Mouse (Mus musculus) MEL (cell line): ENCODE measurements around the gene BC051142. TPM values are rescaled to one million over a fixed set of nuclear protein-coding genes. Genes with fewer than 3 reads are reported as not detected.

Experiments used
- DNase-seq: peaks from one replicate; pipeline ENCODE4 v3.0.0; 2011; ENCODE audit warnings: low read depth, low spot score
- H3K27ac ChIP-seq: 2 replicates; pipeline ENCODE4 v1.5.1; 2012; ENCODE audit warnings: low read depth, mild to moderate bottlenecking, control low read depth, low read length, moderate library complexity; ENCODE audit not compliant: control insufficient read depth
- H3K27me3 ChIP-seq, 2 experiments: fragments of 150-350 bp in 1 of 2; sonication (generic) in 1 of 2; 2 replicates each; pipeline ENCODE4 v1.6.1; 2012; ENCODE audit warnings: low read length in 2 of 2, mild to moderate bottlenecking in 2 of 2, improper control_type of control experiment in 1 of 2, moderate library complexity in 1 of 2; ENCODE audit not compliant: insufficient read depth in 2 of 2, control insufficient read depth in 1 of 2
- H3K36me3 ChIP-seq, 2 experiments: 2 replicates each; pipeline ENCODE4 v1.6.1; 2012 to 2014; ENCODE audit warnings: low read length in 2 of 2, improper control_type of control experiment in 1 of 2, inconsistent platforms in 1 of 2, mild to moderate bottlenecking in 1 of 2; ENCODE audit not compliant: insufficient read depth in 2 of 2, control insufficient read depth in 1 of 2
- H3K4me1 ChIP-seq, 2 experiments: fragments of 150-350 bp in 1 of 2; sonication (generic) in 1 of 2; 2 replicates each; pipeline ENCODE4 v1.6.1; 2012; ENCODE audit warnings: low read length in 2 of 2, improper control_type of control experiment in 1 of 2, mild to moderate bottlenecking in 1 of 2; ENCODE audit not compliant: insufficient read depth in 2 of 2, control insufficient read depth in 1 of 2
- H3K4me3 ChIP-seq, 2 experiments: fragments of 150-350 bp in 1 of 2; sonication (generic) in 1 of 2; 2 replicates each; pipeline ENCODE4 v1.5.1; 2012; ENCODE audit warnings: low read depth in 2 of 2, low read length in 2 of 2, mild to moderate bottlenecking in 2 of 2, moderate library complexity in 2 of 2, control low read depth in 1 of 2, improper control_type of control experiment in 1 of 2; ENCODE audit not compliant: control insufficient read depth in 1 of 2, insufficient read depth in 1 of 2
- H3K79me2 ChIP-seq: 2 replicates; pipeline ENCODE4 v1.6.1; 2012; ENCODE audit warnings: mild to moderate bottlenecking, low read length, moderate library complexity; ENCODE audit not compliant: control insufficient read depth, poor library complexity, insufficient read depth
- H3K9ac ChIP-seq: 2 replicates; pipeline ENCODE4 v1.6.1; 2012; ENCODE audit warnings: low read depth, mild to moderate bottlenecking, control low read depth, low read length, moderate library complexity; ENCODE audit not compliant: control insufficient read depth, poor library complexity, severe bottlenecking
- H3K9me3 ChIP-seq: fragments of 150-350 bp; sonication (generic); replicated peaks from 2 replicates; pipeline ENCODE4 v1.6.1; 2012; ENCODE audit warnings: mild to moderate bottlenecking, low read length, improper control_type of control experiment, moderate library complexity; ENCODE audit not compliant: insufficient read depth
- CTCF ChIP-seq, 3 experiments: IDR thresholded peaks in 2 of 3; conservative IDR thresholded peaks in 1 of 3; 2 replicates each; pipeline ENCODE4 v1.5.1; 2011 to 2012; ENCODE audit warnings: low read length in 3 of 3, low read depth in 2 of 3, mild to moderate bottlenecking in 2 of 3, improper control_type of control experiment in 1 of 3, inconsistent platforms in 1 of 3, mixed read lengths in 1 of 3, moderate library complexity in 1 of 3; ENCODE audit not compliant: control insufficient read depth in 1 of 3, insufficient read depth in 1 of 3, poor library complexity in 1 of 3, severe bottlenecking in 1 of 3
- E2F4 ChIP-seq: IDR thresholded peaks from 2 replicates; pipeline ENCODE4 v1.6.1; 2011; ENCODE audit warnings: low read depth, low read length, improper control_type of control experiment, borderline replicate concordance
- EP300 ChIP-seq, 2 experiments: IDR thresholded peaks; 2 replicates each; pipeline ENCODE4 v1.6.1; 2011; ENCODE audit warnings: improper control_type of control experiment in 2 of 2, low read length in 2 of 2, low read depth in 1 of 2, mild to moderate bottlenecking in 1 of 2
- GABPA ChIP-seq: IDR thresholded peaks from 2 replicates; pipeline ENCODE4 v1.6.1; 2012; ENCODE audit warnings: low read depth, mild to moderate bottlenecking, inconsistent platforms, low read length, improper control_type of control experiment, moderate library complexity
- GATA1 ChIP-seq: IDR thresholded peaks from 2 replicates; pipeline ENCODE4 v1.6.1; 2011; ENCODE audit warnings: low read depth, low read length, improper control_type of control experiment
- JUND ChIP-seq: IDR thresholded peaks from 2 replicates; pipeline ENCODE4 v1.6.1; 2011; ENCODE audit warnings: low read depth, mild to moderate bottlenecking, improper control_type of control experiment, low read length
- MAX ChIP-seq: IDR thresholded peaks from 2 replicates; pipeline ENCODE4 v1.6.1; 2011; ENCODE audit warnings: low read length, improper control_type of control experiment
- POLR2AphosphoS2 ChIP-seq: IDR thresholded peaks from 2 replicates; pipeline ENCODE4 v1.6.1; 2011; ENCODE audit warnings: low read length, improper control_type of control experiment
- RAD21 ChIP-seq: IDR thresholded peaks from 2 replicates; pipeline ENCODE4 v1.6.1; 2011; ENCODE audit warnings: mild to moderate bottlenecking, low read depth, low read length, improper control_type of control experiment
- RCOR1 ChIP-seq: IDR thresholded peaks from 2 replicates; pipeline ENCODE4 v1.6.1; 2012; ENCODE audit warnings: low read depth, mild to moderate bottlenecking, inconsistent platforms, low read length, improper control_type of control experiment
- SIN3A ChIP-seq: IDR thresholded peaks from 2 replicates; pipeline ENCODE4 v1.6.1; 2012; ENCODE audit warnings: low read length, improper control_type of control experiment, inconsistent platforms
- SMC3 ChIP-seq: IDR thresholded peaks from 2 replicates; pipeline ENCODE4 v1.6.1; 2011; ENCODE audit warnings: low read depth, low read length, improper control_type of control experiment
- TAL1 ChIP-seq: IDR thresholded peaks from 2 replicates; pipeline ENCODE4 v1.6.1; 2012; ENCODE audit warnings: mild to moderate bottlenecking, inconsistent platforms, low read length, moderate library complexity, mixed read lengths
- TBP ChIP-seq: IDR thresholded peaks from 2 replicates; pipeline ENCODE4 v1.8.0; 2011; ENCODE audit warnings: low read depth, low read length, improper control_type of control experiment
- TCF12 ChIP-seq: IDR thresholded peaks from 2 replicates; pipeline ENCODE4 v1.6.1; 2014; ENCODE audit warnings: low read depth, mild to moderate bottlenecking, inconsistent platforms, low read length, improper control_type of control experiment, moderate library complexity
- USF1 ChIP-seq: IDR thresholded peaks from 2 replicates; pipeline ENCODE4 v1.6.1; 2014; ENCODE audit warnings: low read depth, mild to moderate bottlenecking, inconsistent platforms, low read length, improper control_type of control experiment, moderate library complexity
- USF2 ChIP-seq, 2 experiments: IDR thresholded peaks; 2 replicates each; pipeline ENCODE4 v1.6.1; 2011 to 2012; ENCODE audit warnings: improper control_type of control experiment in 2 of 2, low read length in 2 of 2, borderline replicate concordance in 1 of 2, inconsistent platforms in 1 of 2, low read depth in 1 of 2, mild to moderate bottlenecking in 1 of 2; ENCODE audit not compliant: insufficient read depth in 1 of 2
- ZC3H11A ChIP-seq: IDR thresholded peaks from 2 replicates; pipeline ENCODE4 v1.6.1; 2012; ENCODE audit warnings: low read depth, mild to moderate bottlenecking, inconsistent platforms, low read length, improper control_type of control experiment
- polyA plus RNA-seq, 2 experiments: library from polyadenylated mRNA; stranded (reverse) in 1 of 2; unstranded in 1 of 2; fragments of >175 nt in 1 of 2; fragments of >200 nt in 1 of 2; gene quantifications; 2 replicates each; pipeline versions ENCODE4 v1.2.1 to v1.2.4; 2012; ENCODE audit warnings: low replicate concordance in 2 of 2, low read depth in 1 of 2; ENCODE audit not compliant: insufficient read length in 2 of 2, insufficient read depth in 1 of 2, missing spikeins in 1 of 2
- total RNA-seq: library from RNA; depleted of rRNA; stranded (reverse); fragments of 300-350 nt; gene quantifications from 2 replicates; pipeline ENCODE4 v1.2.3, GENCODE M21; 2012

The BC051142 gene
- total and polyA plus RNA-seq, 3 experiments: 0.06 TPM; not detected in 2

DNA sequence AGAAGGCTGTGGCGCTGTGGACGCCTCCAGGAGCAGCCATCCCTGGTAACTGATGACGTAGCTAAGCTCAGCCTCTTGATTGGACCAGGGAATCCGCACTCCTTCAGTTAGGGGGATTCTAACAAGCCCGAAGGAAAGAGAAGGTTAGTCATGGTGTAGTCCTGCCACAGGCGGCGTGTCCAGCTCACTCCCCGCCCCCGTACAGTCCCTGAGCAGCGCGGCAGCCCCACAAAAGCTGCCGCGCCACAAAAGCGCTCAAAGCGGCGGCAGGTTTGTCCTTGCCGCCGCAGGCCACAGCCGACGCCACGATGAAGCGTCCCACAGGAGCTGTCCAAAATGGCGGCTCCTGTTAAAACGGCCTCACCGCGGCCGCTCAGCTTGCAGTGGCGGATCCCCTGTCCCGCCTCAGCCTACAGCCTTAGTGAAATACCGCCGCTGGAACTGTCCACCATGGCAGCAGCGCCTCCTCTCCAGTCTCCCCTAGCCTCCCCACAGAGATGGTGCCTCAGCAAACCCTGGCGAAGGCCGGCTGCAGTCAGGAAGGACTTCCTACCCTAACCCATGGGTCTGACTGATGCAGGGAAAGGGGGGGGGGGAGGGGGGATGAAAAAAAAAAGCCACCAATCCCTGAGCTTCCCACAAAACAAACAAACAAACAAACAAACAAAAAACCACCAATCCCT is at the start of gene BC051142 (continued):
- no peak for TF ChIP-seq GABPA
- peak; percentile 20; the same call in 1 of the 2 replicates for TF ChIP-seq MAX
- TF ChIP-seq E2F4: no peak

DNA sequence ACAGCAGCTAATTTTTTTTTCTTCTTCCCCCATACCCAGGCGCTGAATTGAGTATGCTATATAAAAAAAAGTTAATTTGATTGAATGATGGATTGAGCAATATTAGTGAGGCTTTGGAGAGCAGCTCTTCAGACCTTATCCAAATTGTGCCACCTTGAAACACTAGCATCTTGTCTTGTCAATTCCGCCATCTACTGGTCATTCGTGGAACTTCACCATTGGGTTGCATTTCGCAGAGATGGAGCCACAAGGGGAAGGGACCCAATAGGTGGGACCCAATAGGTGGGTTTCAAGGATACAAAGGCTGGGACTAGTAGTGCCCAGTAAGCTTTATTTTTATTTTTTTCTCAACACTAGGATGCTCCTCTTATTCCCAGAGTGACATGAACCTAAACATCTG is 49.2 kb upstream of the BC051142 start:
- DNase-seq: peak; percentile 76
- H3K9ac ChIP-seq: no peak overlapping the region
- TF ChIP-seq RCOR1 (no peak), ZC3H11A (peak; percentile 66), RAD21 (peak; percentile 84), SIN3A (no peak), CTCF (IDR thresholded peaks at IDR 0.05 in 2 of 3, conservative IDR thresholded peaks at IDR 0.05 in 1 of 3; ENCODE audit: control insufficient read depth in 1 of 3, insufficient read depth in 1 of 3, low read depth in 2 of 3, low read length in 3 of 3, poor library complexity in 1 of 3, severe bottlenecking in 1 of 3) (peak; percentile 68 to 90 (median 82)), SMC3 (peak; percentile 80)
- H3K27me3 ChIP-seq: peaks cover 1 to 2% of the 10 kb centered on the region in 2 experiments; a peak in 2 of 4 replicates
- H3K27ac ChIP-seq: no peak overlapping the region
- H3K36me3 ChIP-seq: no peaks in the 10 kb centered on the region
- no peaks in the 10 kb centered on the region for H3K9me3 ChIP-seq
- H3K4me1 ChIP-seq: peaks cover 0 to 2% of the 10 kb centered on the region in 2 experiments; a peak in 1 of 4 replicates
- no peak overlapping the region for H3K4me3 ChIP-seq
- no peaks in the 10 kb centered on the region for H3K79me2 ChIP-seq

DNA sequence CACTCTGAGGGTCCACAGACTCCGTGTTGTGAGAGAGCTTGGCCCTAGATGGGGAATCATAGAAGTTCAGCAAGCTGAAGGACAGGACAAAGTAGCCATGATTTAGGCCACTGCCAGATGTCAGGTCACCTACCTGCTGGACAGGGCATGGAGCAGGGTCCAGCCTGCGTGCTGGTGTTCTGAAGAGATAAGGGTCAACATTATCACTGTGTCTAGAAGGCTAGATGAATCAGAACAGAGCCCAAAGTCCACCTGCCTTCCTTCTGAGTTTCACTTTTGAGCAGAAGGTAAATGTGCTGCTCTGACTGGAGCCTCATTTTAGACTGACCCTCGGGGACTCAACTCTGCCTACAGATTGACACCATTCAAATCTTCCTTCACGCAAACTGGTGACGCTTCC is 44.1 kb upstream of the BC051142 start, which contains the start of gene Btnl2:
Gene Btnl2 (plus strand): TSS at position 284 of the 400 bp plus-strand sequence.
- Histone ChIP-seq H3K36me3 (no peaks in the 10 kb centered on the region; a peak in 1 of 4 replicates), H3K9ac (no peak within 1 kb of the TSS), H3K79me2 (no peaks in the 10 kb centered on the region), H3K27ac (no peak within 1 kb of the TSS), H3K9me3 (no peaks in the 10 kb centered on the region), H3K4me3 (no peak within 1 kb of the TSS), H3K27me3 (peaks cover 3 to 5% of the 10 kb centered on the region in 2 experiments), H3K4me1 (peaks cover 0 to 9% of the 10 kb centered on the region in 2 experiments; a peak in 1 of 4 replicates)
- no peak for DNase-seq
- no peak for TF ChIP-seq GATA1
- no peak for TF ChIP-seq ZC3H11A
- TF ChIP-seq JUND: no peak
- no peak for TF ChIP-seq E2F4
- TF ChIP-seq TAL1: no peak
- no peak for TF ChIP-seq TBP
- no peak for TF ChIP-seq SIN3A
- no peak for TF ChIP-seq TCF12
- TF ChIP-seq GABPA: no peak
- no peak for TF ChIP-seq EP300 (IDR thresholded peaks at IDR 0.05; ENCODE audit: low read depth in 1 of 2, low read length in 2 of 2)
- TF ChIP-seq USF2 (IDR thresholded peaks at IDR 0.05; ENCODE audit: borderline replicate concordance in 1 of 2, insufficient read depth in 1 of 2, low read depth in 1 of 2, low read length in 2 of 2): no peak
- no peak for TF ChIP-seq POLR2AphosphoS2
- TF ChIP-seq USF1: no peak
